Mouse (Mus musculus) frontal cortex, postnatal 14 days (tissue): ENCODE measurements around the gene Msantd3.

Experiments used
- DNase-seq, 2 experiments: peaks; one replicate each; pipeline ENCODE4 v3.0.0; 2022; ENCODE audit warnings: low spot score in 2 of 2

Msantd3 gene

DNA sequence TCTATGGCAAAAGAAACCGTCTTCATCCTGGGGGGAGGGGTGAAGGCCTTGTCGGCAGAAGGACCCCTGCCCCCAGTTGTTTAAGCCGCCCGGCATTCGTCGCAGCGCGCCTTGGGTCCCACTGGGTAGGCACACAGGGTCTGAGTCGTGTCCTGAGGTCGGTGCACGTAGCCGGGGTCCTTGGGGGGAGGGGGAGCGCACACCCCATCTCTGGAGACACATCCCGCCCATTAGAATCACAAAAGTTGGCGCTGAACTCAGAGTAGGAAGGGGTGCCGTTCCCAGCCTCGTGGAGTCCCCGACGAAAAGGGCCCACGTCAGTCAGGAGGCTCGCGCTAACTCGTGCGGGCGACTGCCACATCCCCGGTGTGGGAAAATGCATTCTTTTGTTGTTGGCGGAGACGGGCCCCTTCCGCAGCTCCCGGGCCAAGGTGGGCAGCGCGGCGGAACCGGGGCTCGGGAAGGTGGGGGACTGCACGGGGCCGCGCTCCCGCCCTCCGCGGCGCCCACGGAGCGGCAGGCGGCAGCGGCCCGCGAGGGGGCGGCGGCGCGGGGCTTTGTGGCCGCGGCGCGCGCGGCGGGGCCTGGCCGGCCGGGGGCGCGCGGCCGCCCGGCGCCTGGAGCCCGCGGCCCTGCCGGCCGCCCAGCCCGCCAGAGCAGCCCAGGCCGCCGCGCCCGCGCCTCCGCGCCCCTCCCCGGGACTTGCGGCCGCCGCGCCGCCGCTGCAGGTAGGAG lies at the start of gene Msantd3:
Gene Msantd3, plus strand, starts transcription at position 95 of the 735 bp plus-strand sequence.
- DNase-seq: peak; percentile 36

DNA sequence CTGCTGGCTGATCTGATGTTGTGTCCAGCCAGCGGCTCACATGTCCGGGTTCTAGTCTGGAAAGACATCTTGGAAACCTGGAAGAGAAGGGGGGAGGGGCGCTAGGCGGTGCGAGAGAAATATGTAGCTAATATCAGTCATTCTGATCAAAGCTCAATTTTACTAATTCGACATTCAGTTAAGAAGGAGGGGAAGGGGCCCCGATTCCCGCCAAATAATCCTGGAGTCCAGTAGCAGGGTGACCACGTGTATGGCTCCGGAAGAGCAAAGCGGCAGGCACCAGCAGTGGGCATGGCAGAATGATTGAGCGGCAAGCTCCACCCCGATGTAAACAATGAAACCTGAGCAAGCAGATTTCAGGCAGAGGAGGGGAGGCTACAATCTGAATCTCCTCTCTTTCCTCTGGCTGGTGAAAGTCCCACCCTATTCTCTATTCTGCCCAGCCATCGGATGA lies 48.4 kb upstream of the Msantd3 start:
- no peak for DNase-seq

DNA sequence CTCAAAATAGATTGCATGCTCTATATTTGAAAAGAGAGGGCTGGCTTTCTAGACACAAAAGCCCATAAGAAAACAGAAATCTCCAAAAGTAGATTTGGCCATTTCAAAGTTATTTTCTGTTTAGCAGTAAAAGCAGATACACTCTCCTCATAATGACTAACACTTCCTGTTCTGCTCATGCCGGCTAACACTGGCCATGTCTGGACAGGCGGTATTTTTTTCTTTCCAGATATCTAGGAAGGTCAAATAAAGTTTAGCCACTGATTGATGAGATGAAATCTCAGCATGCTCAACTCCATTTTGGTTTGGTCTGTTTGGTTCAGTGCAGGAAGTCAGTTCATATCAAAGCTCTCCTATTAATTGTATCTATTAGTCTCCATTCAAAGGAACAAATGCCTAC lies 47.2 kb upstream of the Msantd3 start:
- no peak for DNase-seq

DNA sequence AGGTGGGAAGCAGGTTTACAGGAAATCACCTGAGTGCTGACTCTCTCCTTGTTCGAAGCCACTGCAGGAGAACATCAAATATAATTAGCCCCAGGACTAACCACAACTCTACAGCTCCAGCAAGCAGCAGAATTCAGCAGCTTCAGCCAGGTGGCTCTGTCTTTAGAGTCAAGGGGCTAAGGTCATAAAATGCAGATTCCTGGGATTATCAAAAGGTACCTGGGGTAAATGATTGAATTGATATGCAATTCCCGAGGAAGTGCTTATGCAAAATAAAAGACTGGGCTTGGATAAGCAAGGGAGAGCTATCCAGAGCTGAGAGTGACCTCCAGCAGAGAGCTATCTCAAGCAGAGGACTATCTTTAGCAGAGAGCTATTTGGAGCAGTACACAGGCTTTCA lies 28.9 kb upstream of the Msantd3 start:
- DNase-seq: no peak

DNA sequence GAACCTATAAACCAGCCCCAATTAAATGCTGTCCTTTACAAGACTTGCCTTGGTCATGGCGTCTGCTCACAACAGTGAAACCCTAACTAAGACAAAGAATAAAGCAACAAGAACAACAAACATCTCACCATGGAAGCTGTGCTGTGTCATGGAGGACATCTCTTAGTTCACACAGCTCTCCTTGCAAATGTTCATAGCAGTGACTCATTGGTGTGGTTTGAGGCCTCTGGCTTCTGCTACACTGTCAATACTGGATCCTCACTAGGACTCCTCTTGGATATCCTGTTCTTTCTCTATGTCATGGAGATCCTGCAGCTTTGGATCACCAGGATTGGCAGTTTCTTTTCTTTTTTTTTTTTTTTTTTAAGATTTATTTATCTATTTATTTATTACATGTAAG lies 10.2 kb upstream of the Msantd3 start:
- DNase-seq: no peak

DNA sequence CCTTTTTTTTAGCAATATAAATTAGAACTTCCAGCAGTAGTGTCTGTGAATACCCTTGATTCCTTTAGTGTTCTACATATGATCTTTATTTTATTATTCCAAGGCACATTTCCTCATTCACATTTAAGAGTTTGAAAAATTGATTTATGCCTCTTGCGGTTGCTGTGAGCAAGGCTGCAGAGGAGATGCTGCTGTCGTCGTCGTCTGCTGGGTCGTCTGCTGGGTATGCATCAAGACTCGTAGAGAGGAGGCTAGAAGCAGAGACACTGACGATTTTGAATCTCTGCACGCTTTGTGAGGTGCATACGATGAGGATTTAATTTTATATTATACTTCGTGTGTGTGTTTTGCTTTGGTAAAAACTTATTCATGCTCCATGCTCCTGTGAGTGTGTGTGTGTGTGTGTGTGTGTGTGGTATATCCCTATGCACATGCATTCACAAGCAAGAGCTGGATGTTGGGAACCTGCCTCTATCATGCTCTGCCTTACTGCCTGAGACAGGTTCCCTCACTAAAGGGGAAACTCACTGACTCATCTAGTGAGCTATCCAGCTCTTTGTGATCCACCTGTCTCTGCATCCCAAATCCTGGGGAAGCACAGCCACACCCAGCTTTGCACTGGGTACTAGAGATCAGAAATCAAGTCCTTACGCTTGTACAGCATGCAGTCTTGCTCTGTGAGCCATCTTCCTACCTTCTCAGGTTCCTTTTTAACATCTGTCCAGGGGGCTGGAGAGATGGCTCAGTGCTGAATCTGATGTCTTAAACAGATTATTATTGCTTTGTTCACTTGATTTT lies 7.7 kb upstream of the Msantd3 start:
- no peak for DNase-seq

DNA sequence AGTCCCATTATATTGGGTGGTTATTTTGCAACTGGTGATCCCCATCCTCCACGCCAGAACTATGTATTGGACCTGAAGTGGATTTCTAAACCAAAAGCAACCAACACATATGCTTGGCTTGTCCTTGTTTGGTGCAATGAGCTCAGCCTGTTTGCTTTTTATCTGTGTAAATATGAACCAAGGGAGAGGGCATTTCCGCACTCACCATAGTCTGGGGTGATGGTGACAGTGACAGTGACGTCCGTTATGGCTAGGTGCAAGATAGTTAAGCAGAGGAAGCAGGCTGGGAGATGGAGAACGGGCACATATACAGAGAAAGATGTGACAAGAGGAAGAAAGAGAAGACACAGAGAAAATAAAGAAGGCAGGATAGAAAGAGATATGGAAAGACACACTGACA lies 3.5 kb upstream of the Msantd3 start:
- no peak for DNase-seq

DNA sequence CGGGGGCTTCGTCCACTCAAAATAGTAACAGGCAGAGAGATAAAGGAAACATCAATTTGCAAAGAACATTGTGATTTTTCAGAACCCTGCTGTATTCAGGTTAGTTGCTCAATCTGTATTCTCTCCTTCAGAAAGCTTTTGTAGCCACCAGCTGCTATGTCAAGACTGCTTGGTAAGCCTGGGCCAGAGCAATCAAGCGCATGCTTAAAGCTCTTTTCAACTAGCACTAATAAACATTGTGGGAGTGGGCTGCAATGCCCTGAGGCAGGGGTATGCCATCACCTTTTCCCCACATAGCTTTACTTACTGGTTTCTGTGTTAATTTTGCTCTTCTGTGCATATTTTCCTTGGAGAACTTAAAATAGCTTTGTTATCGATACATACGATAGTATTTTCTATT lies 2.7 kb upstream of the Msantd3 start:
- DNase-seq: no peak

DNA sequence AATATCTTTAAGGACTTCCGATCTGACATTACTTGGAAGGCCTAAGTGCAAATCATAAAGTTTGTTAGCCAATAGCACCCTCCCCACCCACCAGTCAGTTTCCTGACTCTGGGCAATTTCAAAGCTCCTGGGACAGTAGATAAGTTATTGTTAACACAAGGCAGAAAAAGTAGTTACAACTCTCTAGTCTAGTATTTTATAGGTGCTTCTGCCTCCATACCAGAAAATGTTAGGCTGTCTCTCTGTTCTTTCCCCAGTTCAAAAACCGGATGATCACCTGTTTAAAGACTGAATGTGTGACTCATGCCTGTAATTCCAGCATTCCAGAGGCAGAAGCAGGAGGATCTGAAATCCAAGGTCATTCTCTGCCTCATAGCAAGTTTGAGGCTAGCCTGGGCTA lies 1.2 kb upstream of the Msantd3 start:
- no peak for DNase-seq

DNA sequence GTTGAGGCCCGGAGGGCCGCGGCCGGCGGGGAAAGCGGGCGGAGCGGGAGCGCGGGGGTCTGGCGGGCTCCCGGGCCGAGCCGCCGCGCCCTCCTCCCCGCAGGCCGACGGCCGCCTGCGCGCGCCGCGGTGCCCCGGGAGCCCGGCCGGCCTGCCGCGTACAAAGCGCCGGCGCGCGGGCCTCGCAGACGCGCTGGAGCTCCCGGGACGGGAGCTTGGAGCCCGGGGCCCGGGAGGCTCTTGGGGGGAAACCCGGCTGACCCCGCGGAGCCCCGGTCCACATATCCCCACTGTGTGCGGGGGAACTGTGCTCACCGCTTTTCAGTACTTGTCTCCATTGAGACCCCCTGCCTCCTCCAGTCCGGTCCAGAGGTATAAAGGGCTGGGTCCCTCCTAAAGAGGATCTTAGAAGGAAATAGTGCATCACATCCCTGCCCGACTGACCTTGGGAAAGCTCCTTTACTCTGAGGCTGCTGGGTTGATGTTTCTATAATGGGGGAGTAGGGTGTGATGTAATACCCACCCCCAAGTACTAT lies 909 bp downstream of the Msantd3 start:
- no peak for DNase-seq

DNA sequence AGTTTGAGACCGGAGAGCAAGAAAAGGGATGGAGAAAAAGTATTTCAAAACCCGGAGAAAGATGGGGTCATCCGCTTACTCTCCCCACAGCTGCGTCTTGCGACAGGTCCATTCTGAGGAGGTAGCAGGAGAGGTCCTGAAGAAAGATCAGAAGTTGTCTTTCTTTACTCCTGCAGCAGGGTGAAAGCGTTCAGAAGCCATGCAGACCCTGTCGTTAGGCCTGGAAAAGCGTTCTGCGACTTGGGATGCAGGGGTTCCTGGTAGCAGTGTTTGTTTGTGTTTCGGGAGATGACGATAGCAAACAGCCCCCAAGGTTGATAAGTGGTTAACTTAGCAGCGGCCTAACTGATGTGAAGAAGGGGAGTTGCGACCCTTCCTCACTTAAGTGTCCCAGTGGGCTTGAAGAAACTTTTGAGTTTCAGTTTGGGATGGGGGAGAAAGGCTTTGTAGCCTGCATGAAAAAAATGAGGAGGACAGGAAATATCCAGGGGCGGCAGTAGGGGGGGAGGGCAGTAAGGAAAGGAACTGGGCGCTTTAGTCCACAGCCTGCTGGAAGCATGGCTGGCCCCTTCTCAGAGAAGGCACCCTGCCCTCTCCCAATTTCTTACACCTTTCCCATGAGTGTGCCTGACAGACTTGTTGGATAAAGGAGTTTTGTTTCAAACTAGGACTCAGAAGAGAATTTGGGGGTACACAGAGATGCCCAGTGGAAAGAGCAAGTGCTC lies 2.0 kb downstream of the Msantd3 start:
- no peak for DNase-seq

DNA sequence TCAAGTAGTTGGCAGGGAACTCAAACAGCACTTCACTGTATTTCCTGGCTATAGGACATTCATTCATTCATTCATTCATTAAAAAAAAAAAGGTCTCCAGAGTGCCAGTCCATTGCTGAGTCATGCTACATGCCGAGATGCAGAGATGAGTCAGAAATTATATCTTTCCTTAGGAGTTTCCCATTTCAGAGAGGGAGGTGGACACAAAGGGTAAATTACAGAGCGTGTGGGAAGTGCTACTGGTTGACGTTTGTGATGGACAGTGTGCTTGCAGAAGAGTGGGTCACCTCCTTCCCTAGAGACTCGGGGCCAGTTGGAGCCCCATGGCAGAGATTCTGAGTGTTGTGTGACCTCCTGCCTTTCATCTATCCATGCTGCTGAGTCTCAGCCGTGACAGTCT lies 2.6 kb downstream of the Msantd3 start:
- DNase-seq: no peak

DNA sequence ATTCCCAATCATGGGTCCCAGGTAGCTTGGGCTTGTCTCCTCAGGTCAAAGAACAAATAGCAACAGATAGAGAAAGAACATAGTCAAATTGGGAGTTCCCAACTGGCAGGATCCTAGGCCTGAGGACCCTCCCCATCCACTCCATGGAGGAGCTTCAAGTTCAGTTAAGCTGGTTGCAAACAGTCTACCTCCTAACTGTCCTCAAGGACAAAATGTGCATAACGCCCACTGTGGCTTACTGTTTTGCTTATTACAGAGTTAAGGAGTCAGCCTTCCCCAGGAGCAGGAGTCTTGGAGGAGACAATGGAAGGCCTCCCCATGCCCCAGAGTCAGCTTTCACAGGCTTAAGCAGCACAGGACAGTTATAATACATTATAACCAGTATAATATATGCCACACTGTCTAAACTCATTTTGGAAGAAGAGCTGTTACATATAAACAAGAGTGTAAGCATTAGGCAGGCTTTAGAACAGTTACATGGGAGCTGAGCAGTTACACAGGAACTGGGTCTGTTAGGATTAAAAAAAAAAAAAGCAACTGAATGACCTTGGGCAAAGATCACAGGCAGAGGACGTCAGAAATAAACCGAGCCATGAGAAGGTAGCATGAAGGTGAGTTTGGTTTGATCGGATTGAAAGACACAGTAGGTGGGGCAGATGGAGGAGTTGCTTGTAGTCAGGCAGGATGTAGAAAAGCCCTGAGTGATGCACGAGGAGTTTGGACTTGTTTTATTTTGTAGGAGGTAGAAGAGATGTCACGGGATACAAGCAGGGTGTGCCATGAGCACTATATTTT lies 3.5 kb downstream of the Msantd3 start:
- no peak for DNase-seq

DNA sequence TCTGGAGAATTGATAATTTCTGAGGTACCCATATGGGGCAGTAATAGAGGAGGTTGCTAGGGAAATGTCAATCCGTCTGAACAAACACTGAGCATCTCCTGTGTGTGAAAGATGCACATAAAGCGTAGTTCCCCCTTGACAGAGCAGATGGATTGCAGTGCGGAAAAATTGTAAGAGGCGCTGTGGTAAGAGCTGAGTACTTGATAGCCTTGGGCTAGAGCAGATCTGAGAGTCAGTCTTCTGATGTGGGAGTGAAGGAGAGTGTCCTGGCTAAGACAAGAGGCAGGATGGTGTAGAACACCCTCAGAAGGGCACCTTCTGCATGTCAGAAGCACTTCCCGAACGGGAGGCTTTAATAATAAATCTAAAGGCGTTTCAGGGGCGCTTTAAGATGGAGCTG lies 4.4 kb downstream of the Msantd3 start:
- DNase-seq: no peak

DNA sequence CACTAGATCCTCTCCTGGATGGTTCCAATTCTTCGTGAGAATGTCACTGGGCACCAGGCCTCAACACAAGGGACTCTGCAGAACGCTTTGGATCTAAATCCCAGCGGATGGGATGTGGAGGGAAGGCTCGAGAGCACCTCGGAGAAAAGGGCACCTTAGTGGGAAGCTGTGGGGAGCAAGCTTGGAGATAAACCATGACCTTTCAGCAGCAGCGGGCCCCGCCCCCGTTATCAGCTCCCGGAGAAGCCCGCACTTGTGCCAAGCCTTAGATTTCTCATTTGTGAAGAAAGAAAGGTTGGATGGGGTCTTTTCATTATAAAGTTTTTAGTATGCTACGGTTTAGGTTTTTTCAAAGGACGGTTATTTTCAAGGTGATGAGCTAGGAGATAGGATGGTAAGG lies 6.2 kb downstream of the Msantd3 start:
- no peak for DNase-seq

DNA sequence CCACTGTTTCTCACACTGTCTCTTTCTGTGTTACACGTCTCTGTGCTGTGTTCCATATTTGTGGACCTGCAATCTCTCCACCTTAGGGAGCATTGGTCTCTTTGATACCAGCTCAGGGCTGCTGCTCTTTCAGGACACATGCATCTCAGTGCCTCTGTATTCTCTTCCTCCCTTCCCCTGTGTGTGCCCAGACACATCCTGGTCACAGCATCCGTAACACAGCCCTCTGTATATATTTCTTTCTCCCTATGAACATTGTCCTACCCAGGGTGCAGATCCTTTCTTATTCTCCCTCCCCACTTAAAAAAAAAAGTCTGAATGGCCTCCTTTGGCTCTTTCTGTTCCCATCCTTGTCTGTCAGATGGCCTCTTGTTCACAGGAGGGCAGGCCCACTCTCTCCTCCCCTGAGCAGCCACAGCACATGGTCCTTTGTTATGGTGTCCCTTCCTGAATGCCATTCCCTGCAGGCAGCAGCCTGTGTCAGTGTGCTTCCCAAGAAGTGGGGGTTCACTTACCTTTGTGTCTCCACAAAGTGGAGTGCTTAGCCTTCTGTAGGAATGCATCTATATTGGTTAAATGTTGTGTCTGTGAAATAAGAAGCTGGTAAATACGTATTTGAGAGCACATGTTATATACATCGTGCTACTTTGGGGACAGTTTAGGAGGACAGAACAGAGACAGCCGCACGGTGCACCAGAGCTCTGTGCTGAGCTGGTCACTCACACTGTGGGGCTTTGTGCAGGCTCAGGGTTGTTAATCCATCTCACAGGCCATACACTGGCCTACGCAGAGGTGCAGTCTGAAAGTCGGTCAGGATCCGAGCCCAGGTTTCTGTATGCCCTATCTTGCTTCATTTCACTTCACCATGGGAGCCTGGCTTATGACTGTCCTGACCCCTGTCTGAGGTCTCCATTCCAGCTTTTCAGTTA lies 7.1 kb downstream of the Msantd3 start:
- no peak for DNase-seq

DNA sequence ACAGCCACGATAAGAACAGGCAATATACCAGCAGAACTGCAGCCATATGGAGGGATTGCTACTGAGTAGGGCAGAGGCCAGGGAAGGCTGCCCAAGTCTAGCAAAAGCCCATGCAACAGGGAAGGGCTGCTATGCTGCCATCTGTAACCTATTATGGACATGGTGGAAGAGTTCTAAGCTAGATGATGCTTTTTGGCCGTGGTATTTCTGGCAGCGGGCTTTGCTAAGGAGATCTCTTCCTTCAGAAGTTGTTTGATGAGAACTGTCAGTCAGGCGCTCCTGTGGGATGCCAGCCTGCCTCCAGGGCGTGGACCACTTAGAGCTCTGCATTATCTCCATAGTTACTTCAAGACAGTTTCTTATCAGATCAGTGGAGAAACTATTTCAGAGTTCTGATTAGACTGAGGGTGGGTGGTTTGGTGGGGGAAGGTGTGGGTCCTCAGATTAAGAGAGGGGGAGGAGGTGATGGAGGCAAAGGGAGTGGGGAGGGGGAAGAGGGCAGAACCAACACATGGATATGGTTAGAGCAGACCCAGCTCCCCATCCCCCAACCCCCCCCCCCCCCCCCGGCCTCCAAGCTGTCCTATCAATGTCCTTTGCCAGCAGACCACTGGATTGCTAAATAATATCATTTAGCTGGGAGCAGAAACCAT lies 8.8 kb downstream of the Msantd3 start:
- no peak for DNase-seq

DNA sequence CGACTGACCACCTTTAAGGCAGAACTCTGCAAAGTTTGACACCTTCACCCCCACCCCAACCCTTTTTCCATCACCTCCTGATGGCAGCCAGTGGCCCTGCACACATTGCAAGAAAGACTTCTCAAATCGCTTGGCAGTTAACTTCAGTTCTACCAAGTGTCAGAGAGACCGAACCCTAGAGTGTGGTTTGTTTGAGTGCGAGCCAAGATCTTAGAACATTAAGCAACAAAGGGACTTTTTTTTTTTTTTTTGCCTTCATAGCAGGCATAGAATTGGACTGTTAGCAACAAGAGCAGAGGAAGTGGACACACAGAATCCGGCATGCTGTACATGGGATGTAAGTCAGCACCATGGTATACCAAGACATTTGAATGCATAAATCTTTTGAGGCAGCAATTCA lies 9.9 kb downstream of the Msantd3 start:
- DNase-seq: no peak

DNA sequence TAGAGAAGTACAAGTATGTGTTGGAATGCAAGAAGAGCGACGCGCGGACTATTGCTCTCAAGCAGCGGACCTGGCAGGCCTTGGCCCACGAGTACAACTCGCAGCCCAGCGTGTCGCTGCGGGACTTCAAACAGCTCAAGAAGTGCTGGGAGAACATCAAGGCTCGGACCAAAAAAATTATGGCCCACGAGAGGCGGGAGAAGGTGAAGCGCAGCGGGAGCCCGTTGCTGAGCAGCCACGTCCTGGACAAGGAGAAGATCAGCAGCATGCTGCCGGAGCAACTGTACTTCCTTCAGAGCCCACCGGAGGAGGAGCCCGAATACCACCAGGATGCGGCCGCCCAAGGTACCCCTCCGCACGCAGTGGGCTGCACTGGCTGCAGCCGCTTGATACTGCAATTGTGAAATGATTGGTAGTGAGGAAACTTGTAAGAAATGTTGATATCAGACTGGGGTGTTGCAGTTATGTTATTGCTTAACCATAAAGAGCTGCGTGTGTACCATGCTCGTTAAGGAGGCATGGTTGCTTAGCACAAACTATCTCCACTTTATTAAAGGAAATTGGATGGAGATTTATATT lies 12.8 kb downstream of the Msantd3 start:
- DNase-seq: no peak

DNA sequence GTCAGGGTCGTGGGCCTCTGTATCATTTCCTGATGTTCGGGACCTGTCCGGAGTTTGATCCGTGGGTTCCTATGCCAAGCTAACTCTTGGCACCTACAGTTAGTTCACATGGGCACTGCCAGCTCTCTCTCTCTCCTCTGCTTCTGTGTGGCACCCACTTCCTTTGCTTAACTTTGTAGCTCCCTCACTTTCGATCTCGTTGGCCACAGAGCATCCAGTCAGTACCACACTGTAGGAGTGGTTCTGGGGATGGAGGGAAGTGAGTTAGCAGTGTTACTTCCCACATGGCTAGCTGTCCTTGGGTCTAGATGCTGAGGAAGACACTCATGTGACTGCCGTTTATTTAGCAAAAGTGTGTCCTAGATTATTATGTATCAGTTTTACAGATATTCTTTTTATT lies 14.4 kb downstream of the Msantd3 start:
- no peak for DNase-seq
